Mouse (Mus musculus) intestine, postnatal 0 days (tissue): ENCODE measurements around the gene Itga5. TPM values are rescaled to one million over a fixed set of nuclear protein-coding genes. Genes with fewer than 3 reads are reported as not detected.

Source experiments
- ATAC-seq: fragments of 200-750 bp; cut with Nextera tagmentation; 2 replicates; pipeline ENCODE4 v1.8.0; 2017; ENCODE audit warnings: mild to moderate bottlenecking, moderate TSS enrichment, moderate library complexity
- H3K27ac ChIP-seq: fragments of 300-500 bp; sonication (generic); 2 replicates; pipeline ENCODE4 v1.5.1; 2014; ENCODE audit warnings: mild to moderate bottlenecking, low read depth, low read length, moderate library complexity
- H3K27me3 ChIP-seq: fragments of 300-500 bp; sonication (generic); replicated peaks from 2 replicates; pipeline ENCODE4 v1.6.1; 2014; ENCODE audit warnings: low read length, mixed read lengths; ENCODE audit not compliant: control insufficient read depth, insufficient read depth
- H3K36me3 ChIP-seq: fragments of 300-500 bp; sonication (generic); 2 replicates; pipeline ENCODE4 v1.6.1; 2014; ENCODE audit warnings: mild to moderate bottlenecking, moderate library complexity; ENCODE audit not compliant: control insufficient read depth, insufficient read depth
- H3K4me1 ChIP-seq: fragments of 300-500 bp; sonication (generic); replicated peaks from 2 replicates; pipeline ENCODE4 v1.6.1; 2014; ENCODE audit warnings: antibody characterized with exemption, low read length, mixed read lengths; ENCODE audit not compliant: control insufficient read depth, insufficient read depth
- H3K4me2 ChIP-seq: fragments of 300-500 bp; sonication (generic); replicated peaks from 2 replicates; pipeline ENCODE4 v1.6.1; 2014; ENCODE audit warnings: low read depth, mild to moderate bottlenecking, moderate library complexity
- H3K4me3 ChIP-seq: fragments of 300-500 bp; sonication (generic); 2 replicates; pipeline ENCODE4 v1.5.1; 2014; ENCODE audit warnings: low read depth, low read length
- H3K9ac ChIP-seq: fragments of 300-500 bp; sonication (generic); 2 replicates; pipeline ENCODE4 v1.6.1; 2014; ENCODE audit warnings: mild to moderate bottlenecking, low read depth, low read length
- H3K9me3 ChIP-seq: fragments of 300-500 bp; sonication (generic); 2 replicates; pipeline ENCODE4 v1.6.1; 2016; ENCODE audit warnings: mixed run types; ENCODE audit not compliant: control insufficient read depth
- CTCF ChIP-seq: sonication (generic); IDR thresholded peaks from 2 replicates; pipeline ENCODE4 v1.5.1; 2016; ENCODE audit warnings: low read depth, mild to moderate bottlenecking, control low read depth, antibody characterized with exemption, moderate library complexity
- WGBS: fragments of 180-500 bp; shearing (Covaris S2); extraction: QIAGEN DNeasy Blood & Tissue Kit; methylation state at CpG from one replicate; pipeline ENCODE4 v1.1.7; 2014; 5-methylcytosine and 5-hydroxymethylcytosine counted together
- polyA plus RNA-seq: library from polyadenylated mRNA; unstranded; fragments of >200 nt; fragmentation: Nextera tagmentation; extraction: Ambion mirVana; gene quantifications from 2 replicates; pipeline ENCODE4 v1.2.1, GENCODE M21; 2015

Itga5 gene
- polyA plus RNA-seq, 1 experiment from 2014 or later: 25.0 TPM

- Histone ChIP-seq H3K9ac (no peak overlapping the region), H3K36me3 (no peaks in the 10 kb centered on the region), H3K9me3 (no peaks in the 10 kb centered on the region), H3K27me3 (0 out of 2 replicates have a peak, but pooled peaks cover 2% of the 10 kb centered on the region), H3K27ac (no peak overlapping the region), H3K4me3 (no peak overlapping the region), H3K4me2 (peak overlapping the region; percentile 44; the same call in 1 of the 2 replicates), H3K4me1 (0 out of 2 replicates have a peak, but pooled peaks cover 4% of the 10 kb centered on the region)
- 27% methylated on average over 18 of the region's 18 CpGs for WGBS
- ATAC-seq: no peak
- TF ChIP-seq CTCF: peak; percentile 88
These were observed 53.0 kb downstream of the Itga5 start for GRCm38 (mm10) chr15:103313495-103314095.

GRCm38 (mm10) chr15:103310365-103310910 is 56.1 kb downstream of the Itga5 start, which contains the start of gene Gpr84:
Gpr84 (minus strand) TSS chr15:103310612.
- Histone ChIP-seq H3K9me3 (no peaks in the 10 kb centered on the region), H3K4me3 (no peak within 1 kb of the TSS), H3K27me3 (0 out of 2 replicates have a peak, but pooled peaks cover 2% of the 10 kb centered on the region), H3K4me1 (0 out of 2 replicates have a peak, but pooled peaks cover 13% of the 10 kb centered on the region), H3K4me2 (no peak within 1 kb of the TSS), H3K36me3 (no peaks in the 10 kb centered on the region), H3K27ac (no peak within 1 kb of the TSS), H3K9ac (no peak within 1 kb of the TSS)
- ATAC-seq: no peak
- TF ChIP-seq CTCF: no peak
- 72% methylated on average over 6 of the region's 6 CpGs for WGBS

GRCm38 (mm10) chr15:103308876-103309580 is 57.5 kb downstream of the Itga5 start:
- no peak overlapping the region for H3K4me3 ChIP-seq
- no peak for TF ChIP-seq CTCF
- no peaks in the 10 kb centered on the region for H3K36me3 ChIP-seq
- H3K9me3 ChIP-seq: no peaks in the 10 kb centered on the region
- peaks cover 13% of the 10 kb centered on the region; the same call in 1 of the 2 replicates for H3K4me1 ChIP-seq
- ATAC-seq: no peak
- H3K27me3 ChIP-seq: 0 out of 2 replicates have a peak, but pooled peaks cover 2% of the 10 kb centered on the region
- H3K9ac ChIP-seq: no peak overlapping the region
- WGBS: 69% methylated on average over 26 of the region's 26 CpGs
- H3K27ac ChIP-seq: no peak overlapping the region
- H3K4me2 ChIP-seq: peak overlapping the region; percentile 45

- peak; percentile 65 for TF ChIP-seq CTCF
- no peak overlapping the region for H3K9ac ChIP-seq
- peak overlapping the region; percentile 45 for H3K4me2 ChIP-seq
- no peaks in the 10 kb centered on the region for H3K36me3 ChIP-seq
- H3K27ac ChIP-seq: no peak overlapping the region
- no peak for ATAC-seq
- H3K4me3 ChIP-seq: no peak overlapping the region
- H3K9me3 ChIP-seq: no peaks in the 10 kb centered on the region
- 33% methylated on average over 28 of the region's 28 CpGs for WGBS
- 0 out of 2 replicates have a peak, but pooled peaks cover 2% of the 10 kb centered on the region for H3K27me3 ChIP-seq
- H3K4me1 ChIP-seq: peaks cover 13% of the 10 kb centered on the region; the same call in 1 of the 2 replicates
These were observed 58.3 kb downstream of the Itga5 start for GRCm38 (mm10) chr15:103308056-103308875.

- Histone ChIP-seq H3K27ac (peak overlapping the region; percentile 96), H3K4me3 (no peak overlapping the region), H3K4me1 (peaks cover 14% of the 10 kb centered on the region), H3K9me3 (no peaks in the 10 kb centered on the region), H3K36me3 (no peaks in the 10 kb centered on the region), H3K9ac (no peak overlapping the region; the same call in 1 of the 2 replicates), H3K27me3 (0 out of 2 replicates have a peak, but pooled peaks cover 2% of the 10 kb centered on the region), H3K4me2 (peak overlapping the region; percentile 50; the same call in 1 of the 2 replicates)
- ATAC-seq: no peak
- TF ChIP-seq CTCF: peak; percentile 98
- WGBS: 1% methylated on average over 7 of the region's 7 CpGs
These were observed 59.4 kb downstream of the Itga5 start for GRCm38 (mm10) chr15:103307125-103307524.
